Comparison of ENCODE assay signal across 21 mouse cellular contexts in the genomic region with DNA sequence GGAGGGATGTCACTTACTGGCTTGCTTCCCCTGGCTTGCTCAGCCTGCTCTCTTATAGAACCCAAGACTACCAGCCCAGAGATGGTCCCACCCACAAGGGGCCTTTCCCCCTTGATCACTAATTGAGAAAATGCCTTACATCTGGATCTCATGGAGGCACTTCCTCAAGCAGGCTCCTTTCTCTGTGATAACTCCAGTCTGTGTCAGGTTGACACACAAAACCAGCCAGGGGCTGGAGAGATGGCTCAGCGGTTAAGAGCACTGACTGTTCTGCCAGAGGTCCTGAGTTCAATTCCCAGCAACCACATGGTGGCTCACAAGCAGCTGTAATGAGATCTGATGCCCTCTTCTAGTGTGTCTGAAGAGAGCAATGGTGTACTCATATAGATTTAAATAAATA. TPM values are rescaled to one million over a fixed set of nuclear protein-coding genes. Genes with fewer than 3 reads are reported as not detected.
"Had no signal": no experiment of that assay in that cellular context is flagged by ENCODE, and none has a peak within 500 bp of the region (broad histone marks: within the 10 kb centered on the region; RNA-seq: fewer than 3 reads in every experiment).

No protein-coding gene starts in this region.

RNA-seq across cellular contexts. Expression of gene Fam151a, which starts 3.2 kb away (rescaled TPM):
- total RNA-seq: hematopoietic stem cell, adult 5-6 weeks; hindbrain, postnatal 0 days; layer of hippocampus, adult 18-20 months; layer of hippocampus, adult 2 months; layer of hippocampus, adult 8-10 months; layer of hippocampus, postnatal 10 days; layer of hippocampus, postnatal 14 days; layer of hippocampus, postnatal 25 days; layer of hippocampus, postnatal 36 days; left cerebral cortex, adult 18-20 months; left cerebral cortex, adult 2 months had no signal
- polyA plus RNA-seq: heart, embryonic 12.5 days; heart, postnatal 0 days; hindbrain, embryonic 10.5 days; hindbrain, embryonic 11.5 days; hindbrain, embryonic 12.5 days; hindbrain, embryonic 13.5 days; hindbrain, embryonic 14.5 days; hindbrain, embryonic 15.5 days; hindbrain, embryonic 16.5 days; hindbrain, postnatal 0 days; inflammation-experienced regulatory T-cells, adult 6 months had no signal

RNA-seq across cellular contexts. Expression of gene Mroh7, which starts 6.2 kb away (rescaled TPM):
- total RNA-seq: hematopoietic stem cell, adult 5-6 weeks had no signal
- polyA plus RNA-seq: hindbrain, embryonic 10.5 days; inflammation-experienced regulatory T-cells, adult 6 months had no signal
